ENCODE assay signal across 8 mouse cellular contexts in the genomic region with DNA sequence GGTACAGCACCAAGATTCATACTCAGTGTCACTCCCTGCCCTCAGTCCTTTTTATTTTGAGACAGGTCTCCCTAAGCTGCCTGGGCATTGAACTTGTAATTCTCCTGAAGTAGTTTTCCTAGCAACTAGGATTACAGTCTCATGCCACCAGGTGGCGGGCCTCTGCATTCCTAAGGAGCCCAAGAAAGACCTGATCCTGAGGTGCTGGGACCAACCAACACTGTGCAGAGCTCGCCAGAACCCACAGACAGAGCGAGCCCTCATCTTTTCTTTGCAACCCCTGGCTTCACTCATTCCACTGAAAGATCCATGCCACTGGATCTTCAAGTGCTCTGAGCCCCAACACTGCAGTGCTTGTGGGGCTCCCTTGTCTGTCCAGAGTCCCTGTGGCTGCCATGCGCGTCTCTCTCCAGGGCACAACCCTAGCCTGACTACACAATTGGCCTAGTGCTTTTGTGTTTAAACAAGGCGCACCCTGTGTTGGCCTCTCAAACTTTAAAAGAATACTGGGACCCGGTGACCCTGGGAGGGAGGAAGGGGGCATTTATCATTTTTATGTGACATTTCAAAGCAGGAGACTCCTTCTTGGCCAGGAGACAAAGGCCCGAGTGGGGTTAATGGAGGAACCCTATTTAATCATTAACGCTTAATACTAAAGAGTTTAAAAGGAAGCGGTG.
DNase-seq lines count a peak whose midpoint lies in the region; ATAC-seq and TF ChIP-seq lines count a peak whose summit lies in the region.

No protein-coding gene starts in this region.

- H3K36me3 ChIP-seq in heart, adult 2 months (ENCODE audit: control insufficient read depth, insufficient read depth, low read length): no peaks in the 10 kb centered on the region
- no peaks in the 10 kb centered on the region for H3K36me3 ChIP-seq in intestine, embryonic 16.5 days (ENCODE audit: control insufficient read depth, insufficient read depth, low read length)
- H3K36me3 ChIP-seq in lung, embryonic 16.5 days (ENCODE audit: control insufficient read depth, insufficient read depth, low read length): no peaks in the 10 kb centered on the region

- intact Hi-C loops in heart, adult 2 months (cut with DNase I): no loop called here

- 80% methylated on average over 10 of the region's 10 CpGs for WGBS in heart, adult 2 months
- WGBS in intestine, embryonic 16.5 days: 28% methylated on average over 10 of the region's 10 CpGs
- WGBS in lung, embryonic 16.5 days: 29% methylated on average over 10 of the region's 10 CpGs

- peak; percentile 51 for TF ChIP-seq CTCF in heart, adult 2 months (IDR thresholded peaks at IDR 0.05)

- no peaks in the 10 kb centered on the region for H3K27me3 ChIP-seq in heart, adult 2 months (ENCODE audit: control insufficient read depth, insufficient read depth, low read length)
- no peaks in the 10 kb centered on the region for H3K27me3 ChIP-seq in intestine, embryonic 16.5 days (replicated peaks; ENCODE audit: control insufficient read depth, insufficient read depth, low read length)
- no peaks in the 10 kb centered on the region for H3K27me3 ChIP-seq in lung, embryonic 16.5 days (ENCODE audit: control insufficient read depth, insufficient read depth, low read depth, low read length)

- no peak overlapping the region for H3K27ac ChIP-seq in heart, adult 2 months
- peak overlapping the region; percentile 5; the same call in 1 of the 2 replicates for H3K27ac ChIP-seq in intestine, embryonic 16.5 days (ENCODE audit: low read length)
- peak overlapping the region; percentile 43 for H3K27ac ChIP-seq in lung, embryonic 16.5 days (ENCODE audit: low read length)

- H3K79me2 ChIP-seq in heart, adult 2 months (replicated peaks; ENCODE audit: control insufficient read depth, insufficient read depth, low read length): no peaks in the 10 kb centered on the region

- TF ChIP-seq POLR2A in heart, adult 2 months (IDR thresholded peaks at IDR 0.05; ENCODE audit: insufficient read depth, low read depth, low read length): no peak

- no peak overlapping the region for H3K9ac ChIP-seq in heart, adult 2 months (ENCODE audit: low read depth, low read length)
- H3K9ac ChIP-seq in intestine, embryonic 16.5 days (ENCODE audit: low read depth, low read length): 0 out of 2 replicates have a peak overlapping the region, but pooled peaks have one; percentile 10
- H3K9ac ChIP-seq in lung, embryonic 16.5 days (ENCODE audit: low read length): peak overlapping the region; percentile 3; the same call in 1 of the 2 replicates

- ATAC-seq in intestine, embryonic 16.5 days: peak; percentile 78
- peak; percentile 46 for ATAC-seq in lung, embryonic 16.5 days (ENCODE audit: low read depth)

- H3K4me3 ChIP-seq in heart, adult 2 months: no peak overlapping the region
- no peak overlapping the region for H3K4me3 ChIP-seq in intestine, embryonic 16.5 days (ENCODE audit: low read length)
- H3K4me3 ChIP-seq in lung, embryonic 16.5 days (ENCODE audit: low read length): no peak overlapping the region

- no peaks in the 10 kb centered on the region for H3K9me3 ChIP-seq in intestine, embryonic 16.5 days (ENCODE audit: control insufficient read depth, low read length)
- H3K9me3 ChIP-seq in lung, embryonic 16.5 days (ENCODE audit: control insufficient read depth, low read length): no peaks in the 10 kb centered on the region

- no peak for DNase-seq in heart, adult 2 months
- DNase-seq in heart, adult 8-10 months (ENCODE audit: low spot score): no peak
- DNase-seq in 3T3-L1 (ENCODE audit: low read depth, low spot score) (peak; percentile 65), R1 (ENCODE audit: low read depth, low spot score) (peak; percentile 64)
- peak; percentile 73 for DNase-seq in yolk sac, embryonic 10.5 days (ENCODE audit: low spot score)
- DNase-seq in spleen, postnatal 4 days (ENCODE audit: low spot score in 2 of 2): no peak

- no peak for TF ChIP-seq EP300 in heart, adult 2 months (IDR thresholded peaks at IDR 0.05; ENCODE audit: insufficient read depth, low read depth, low read length)

- H3K4me1 ChIP-seq in heart, adult 2 months (ENCODE audit: control insufficient read depth, insufficient read depth, low read length): no peaks in the 10 kb centered on the region
- peaks cover 26% of the 10 kb centered on the region for H3K4me1 ChIP-seq in intestine, embryonic 16.5 days (ENCODE audit: control insufficient read depth, insufficient read depth, low read length)
- H3K4me1 ChIP-seq in lung, embryonic 16.5 days (replicated peaks; ENCODE audit: control insufficient read depth, insufficient read depth, low read length): peaks cover 20% of the 10 kb centered on the region

- no peak overlapping the region for H3K4me2 ChIP-seq in intestine, embryonic 16.5 days (ENCODE audit: low read depth, low read length)
- no peak overlapping the region for H3K4me2 ChIP-seq in lung, embryonic 16.5 days (ENCODE audit: low read depth, low read length)

Comparison
In these comparisons a context has a peak if more than half of its experiments do, and no peak if none do; other contexts are left out.
1. DNase-seq: peak in 3T3-L1 (single experiment), R1 (single experiment) and yolk sac, embryonic 10.5 days (single experiment); none in heart, adult 2 months (0 of 2), heart, adult 8-10 months (single experiment) and spleen, postnatal 4 days (0 of 2).